Mouse (Mus musculus) liver, embryonic 12.5 days (tissue): ENCODE results near the gene Cxcl3. TPM values are rescaled to one million over a fixed set of nuclear protein-coding genes. Genes with fewer than 3 reads are reported as not detected.

Experiments used
- ATAC-seq: fragments of 200-750 bp; cut with Nextera tagmentation; 2 replicates; pipeline ENCODE4 v1.8.0; 2017; ENCODE audit warnings: moderate number of reproducible peaks, mild to moderate bottlenecking, moderate library complexity
- H3K27ac ChIP-seq: fragments of 300-500 bp; sonication (generic); 2 replicates; pipeline ENCODE4 v1.5.1; 2016; ENCODE audit warnings: mild to moderate bottlenecking
- H3K27me3 ChIP-seq: fragments of 300-500 bp; sonication (generic); replicated peaks from 2 replicates; pipeline ENCODE4 v1.6.1; 2016; ENCODE audit warnings: mild to moderate bottlenecking, moderate library complexity
- H3K36me3 ChIP-seq: fragments of 300-500 bp; sonication (generic); 2 replicates; pipeline ENCODE4 v1.6.1; 2016; ENCODE audit warnings: mild to moderate bottlenecking, moderate library complexity
- H3K4me1 ChIP-seq: fragments of 300-500 bp; sonication (generic); 2 replicates; pipeline ENCODE4 v1.6.1; 2016
- H3K4me2 ChIP-seq: fragments of 300-500 bp; sonication (generic); 2 replicates; pipeline ENCODE4 v1.6.1; 2016; ENCODE audit warnings: mild to moderate bottlenecking, moderate library complexity
- H3K4me3 ChIP-seq: fragments of 300-500 bp; sonication (generic); 2 replicates; pipeline ENCODE4 v1.5.1; 2016; ENCODE audit warnings: mild to moderate bottlenecking, moderate library complexity
- H3K9ac ChIP-seq: fragments of 300-500 bp; sonication (generic); 2 replicates; pipeline ENCODE4 v1.6.1; 2016; ENCODE audit warnings: mild to moderate bottlenecking, moderate library complexity
- H3K9me3 ChIP-seq: fragments of 300-500 bp; sonication (generic); replicated peaks from 2 replicates; pipeline ENCODE4 v1.6.1; 2016; ENCODE audit warnings: mild to moderate bottlenecking, moderate library complexity
- WGBS: fragments of 180-500 bp; shearing (Covaris S2); methylation state at CpG from one replicate; pipeline ENCODE4 v1.1.7; 2016; ENCODE audit not compliant: insufficient replicate concordance; 5-methylcytosine and 5-hydroxymethylcytosine counted together
- polyA plus RNA-seq: library from polyadenylated mRNA; unstranded; fragments of >200 nt; fragmentation: Nextera tagmentation; extraction: Ambion mirVana; gene quantifications from 2 replicates; pipeline ENCODE4 v1.2.1, GENCODE M21; 2016

Gene Cxcl3
- polyA plus RNA-seq, 1 experiment from 2014 or later: not detected

GRCm38 (mm10) chr5:90768218-90768617 lies 17.7 kb upstream of the Cxcl3 start, which contains the start of gene Ppbp:
TSS of gene Ppbp (plus strand) at chr5:90768518.
- peaks cover 7% of the 10 kb centered on the region; the same call in 1 of the 2 replicates for H3K27me3 ChIP-seq
- no peak within 1 kb of the TSS for H3K9ac ChIP-seq
- no peak within 1 kb of the TSS for H3K4me2 ChIP-seq
- WGBS: 29% methylated on average over 3 of the region's 3 CpGs
- no peak for ATAC-seq
- no peak within 1 kb of the TSS for H3K27ac ChIP-seq
- H3K4me1 ChIP-seq: peaks cover 3% of the 10 kb centered on the region; the same call in 1 of the 2 replicates
- no peaks in the 10 kb centered on the region for H3K9me3 ChIP-seq
- H3K4me3 ChIP-seq: no peak within 1 kb of the TSS
- no peaks in the 10 kb centered on the region for H3K36me3 ChIP-seq

GRCm38 (mm10) chr5:90771369-90771768 lies 14.5 kb upstream of the Cxcl3 start:
- Histone ChIP-seq H3K9me3 (no peaks in the 10 kb centered on the region), H3K36me3 (no peaks in the 10 kb centered on the region), H3K4me1 (peaks cover 14% of the 10 kb centered on the region), H3K4me3 (no peak overlapping the region), H3K9ac (no peak overlapping the region), H3K27ac (peak overlapping the region; percentile 16; the same call in 1 of the 2 replicates), H3K27me3 (peaks cover 7% of the 10 kb centered on the region; the same call in 1 of the 2 replicates), H3K4me2 (no peak overlapping the region)
- WGBS: 43% methylated on average over 3 of the region's 3 CpGs
- no peak for ATAC-seq

- no peak within 1 kb of the TSS for H3K9ac ChIP-seq
- peak within 1 kb of the TSS; percentile 55; the same call in 1 of the 2 replicates for H3K27ac ChIP-seq
- H3K9me3 ChIP-seq: no peaks in the 10 kb centered on the region
- WGBS: 20% methylated on average over 16 of the region's 16 CpGs
- peaks cover 14% of the 10 kb centered on the region for H3K4me1 ChIP-seq
- 0 out of 2 replicates have a peak, but pooled peaks have one; percentile 36 for ATAC-seq
- H3K4me3 ChIP-seq: peak within 1 kb of the TSS; percentile 5; the same call in 1 of the 2 replicates
- H3K27me3 ChIP-seq: peaks cover 7% of the 10 kb centered on the region; the same call in 1 of the 2 replicates
- no peaks in the 10 kb centered on the region for H3K36me3 ChIP-seq
- 0 out of 2 replicates have a peak within 1 kb of the TSS, but pooled peaks have one; percentile 3 for H3K4me2 ChIP-seq
Measured at GRCm38 (mm10) chr5:90771880-90772653, 13.8 kb upstream of the Cxcl3 start, which contains the start of gene Pf4. TSS of gene Pf4 (plus strand) at chr5:90772435.

GRCm38 (mm10) chr5:90775562-90775961 lies 10.3 kb upstream of the Cxcl3 start:
- ATAC-seq: peak; percentile 80
- H3K36me3 ChIP-seq: no peaks in the 10 kb centered on the region
- H3K4me1 ChIP-seq: peaks cover 14% of the 10 kb centered on the region

GRCm38 (mm10) chr5:90777621-90778020 lies 8.3 kb upstream of the Cxcl3 start:
- WGBS: 73% methylated on average over 10 of the region's 10 CpGs
- Histone ChIP-seq H3K4me1 (peaks cover 11% of the 10 kb centered on the region; the same call in 1 of the 2 replicates), H3K4me2 (no peak overlapping the region)

More at GRCm38 (mm10) chr5:90775562-90775961, 10.3 kb upstream of the Cxcl3 start:
- Histone ChIP-seq H3K27me3 (peaks cover 7% of the 10 kb centered on the region; the same call in 1 of the 2 replicates), H3K9ac (no peak overlapping the region), H3K9me3 (no peaks in the 10 kb centered on the region), H3K27ac (no peak overlapping the region), H3K4me3 (no peak overlapping the region), H3K4me2 (no peak overlapping the region)
- 12% methylated on average over 5 of the region's 5 CpGs for WGBS

GRCm38 (mm10) chr5:90778856-90779255 lies 7.0 kb upstream of the Cxcl3 start:
- no peaks in the 10 kb centered on the region for H3K9me3 ChIP-seq
- no peaks in the 10 kb centered on the region for H3K36me3 ChIP-seq
- 62% methylated on average over 6 of the region's 6 CpGs for WGBS

More at GRCm38 (mm10) chr5:90777621-90778020, 8.3 kb upstream of the Cxcl3 start:
- Histone ChIP-seq H3K36me3 (no peaks in the 10 kb centered on the region), H3K9me3 (no peaks in the 10 kb centered on the region), H3K27ac (no peak overlapping the region), H3K9ac (no peak overlapping the region), H3K4me3 (no peak overlapping the region), H3K27me3 (0 out of 2 replicates have a peak, but pooled peaks cover 3% of the 10 kb centered on the region)
- ATAC-seq: no peak

GRCm38 (mm10) chr5:90783697-90784096 lies 2.2 kb upstream of the Cxcl3 start:
- Histone ChIP-seq H3K4me2 (no peak overlapping the region), H3K27ac (no peak overlapping the region), H3K9me3 (no peaks in the 10 kb centered on the region), H3K9ac (no peak overlapping the region), H3K36me3 (no peaks in the 10 kb centered on the region), H3K4me3 (no peak overlapping the region), H3K4me1 (no peaks in the 10 kb centered on the region), H3K27me3 (no peaks in the 10 kb centered on the region)
- WGBS: 64% methylated on average over 3 of the region's 3 CpGs
- ATAC-seq: no peak

More at GRCm38 (mm10) chr5:90778856-90779255, 7.0 kb upstream of the Cxcl3 start:
- no peak overlapping the region for H3K27ac ChIP-seq
- H3K4me1 ChIP-seq: peaks cover 11% of the 10 kb centered on the region; the same call in 1 of the 2 replicates
- H3K27me3 ChIP-seq: no peaks in the 10 kb centered on the region
- no peak overlapping the region for H3K4me3 ChIP-seq
- no peak overlapping the region for H3K9ac ChIP-seq
- ATAC-seq: no peak
- no peak overlapping the region for H3K4me2 ChIP-seq

- WGBS: 61% methylated on average over 4 of the region's 4 CpGs
- Histone ChIP-seq H3K4me3 (no peak overlapping the region), H3K27ac (no peak overlapping the region), H3K36me3 (no peaks in the 10 kb centered on the region), H3K4me1 (no peaks in the 10 kb centered on the region), H3K9me3 (no peaks in the 10 kb centered on the region), H3K27me3 (no peaks in the 10 kb centered on the region; the same call in 1 of the 2 replicates), H3K4me2 (no peak overlapping the region), H3K9ac (no peak overlapping the region)
- ATAC-seq: no peak
Measured at GRCm38 (mm10) chr5:90788114-90788513, 2.2 kb downstream of the Cxcl3 start.

GRCm38 (mm10) chr5:90789306-90790073 lies 3.6 kb downstream of the Cxcl3 start:
- 25% methylated on average over 11 of the region's 11 CpGs for WGBS
- Histone ChIP-seq H3K4me2 (no peak overlapping the region), H3K9me3 (no peaks in the 10 kb centered on the region), H3K27me3 (no peaks in the 10 kb centered on the region; the same call in 1 of the 2 replicates), H3K4me3 (no peak overlapping the region), H3K9ac (no peak overlapping the region), H3K27ac (no peak overlapping the region), H3K4me1 (no peaks in the 10 kb centered on the region), H3K36me3 (no peaks in the 10 kb centered on the region)
- no peak for ATAC-seq

- Histone ChIP-seq H3K36me3 (no peaks in the 10 kb centered on the region), H3K4me3 (no peak overlapping the region), H3K4me1 (no peaks in the 10 kb centered on the region), H3K9ac (no peak overlapping the region), H3K27ac (no peak overlapping the region), H3K4me2 (no peak overlapping the region), H3K27me3 (no peaks in the 10 kb centered on the region; the same call in 1 of the 2 replicates), H3K9me3 (no peaks in the 10 kb centered on the region)
- WGBS: 37% methylated on average over 8 of the region's 8 CpGs
- no peak for ATAC-seq
Measured at GRCm38 (mm10) chr5:90790074-90790502, 4.2 kb downstream of the Cxcl3 start.

GRCm38 (mm10) chr5:90794195-90794625 lies 8.3 kb downstream of the Cxcl3 start, which contains the start of gene Cxcl15:
TSS of gene Cxcl15 (plus strand) at chr5:90794534.
- Histone ChIP-seq H3K4me3 (no peak within 1 kb of the TSS), H3K9me3 (no peaks in the 10 kb centered on the region), H3K9ac (no peak within 1 kb of the TSS), H3K4me2 (no peak within 1 kb of the TSS), H3K27ac (no peak within 1 kb of the TSS), H3K36me3 (no peaks in the 10 kb centered on the region), H3K27me3 (no peaks in the 10 kb centered on the region; the same call in 1 of the 2 replicates), H3K4me1 (no peaks in the 10 kb centered on the region)
- WGBS: 49% methylated on average over 5 of the region's 5 CpGs
- no peak for ATAC-seq
